Mouse (Mus musculus) embryonic fibroblast, embryonic 13.5 days (primary cell): ENCODE measurements around the gene Galnt18.

Source experiments
- CTCF ChIP-seq: IDR thresholded peaks from 2 replicates; pipeline ENCODE4 v1.5.1; 2011; ENCODE audit warnings: mild to moderate bottlenecking, control low read depth, low read length, moderate library complexity, borderline replicate concordance; ENCODE audit not compliant: insufficient read depth
- POLR2A ChIP-seq: IDR thresholded peaks from 2 replicates; pipeline ENCODE4 v1.6.1; 2011; ENCODE audit warnings: low read depth, mild to moderate bottlenecking, control low read depth, low read length, moderate library complexity

- TF ChIP-seq POLR2A (no peak), CTCF (no peak)
These were observed 190.2 kb downstream of the Galnt18 start for GRCm38 (mm10) chr7:111589506-111590125.
